Mouse (Mus musculus): Measurements from ENCODE around the gene Rd3l. TPM values are rescaled to one million over a fixed set of nuclear protein-coding genes. Genes with fewer than 3 reads are reported as not detected.

Rd3l gene
- polyA plus RNA-seq, 1 experiment from 2014 or later, result not detected

DNA sequence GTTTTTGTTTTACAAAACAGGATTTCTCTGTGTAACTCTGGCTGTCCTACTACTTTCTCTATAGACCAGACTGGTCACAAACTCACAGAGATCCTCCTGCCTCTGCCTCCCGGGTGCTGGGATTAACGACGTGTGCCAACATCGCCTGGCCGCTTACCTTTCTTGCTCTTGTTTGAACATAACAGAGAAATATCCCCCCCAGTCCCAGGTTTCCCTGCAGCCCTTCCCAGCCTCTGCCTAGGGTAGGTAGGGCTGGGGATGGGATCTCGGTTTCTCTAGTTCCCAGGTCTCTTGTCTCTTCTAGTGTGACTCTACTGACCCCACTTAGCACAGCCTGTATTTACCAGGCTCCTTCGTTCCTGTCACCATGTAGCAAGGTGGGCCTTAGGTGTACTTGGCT, 18.6 kb upstream of the Rd3l start:
- no peak overlapping the region for H3K9ac ChIP-seq (replicated peaks)
- no peaks in the 10 kb centered on the region for H3K4me1 ChIP-seq (replicated peaks)
- H3K36me3 ChIP-seq, result no peaks in the 10 kb centered on the region
- no peak overlapping the region for H3K4me2 ChIP-seq
- WGBS, result 93% methylated on average over 7 of the region's 7 CpGs
- no peak overlapping the region for H3K4me3 ChIP-seq (replicated peaks)
- no peaks in the 10 kb centered on the region for H3K9me3 ChIP-seq
- no peaks in the 10 kb centered on the region for H3K27me3 ChIP-seq
- ATAC-seq (ENCODE audit: insufficient number of reproducible peaks, insufficient read depth, low FRiP score, low TSS enrichment, low read depth), result no peak
- H3K27ac ChIP-seq, result no peak overlapping the region

GRCm38 (mm10) chr12:111995161-111995560, 14.0 kb upstream of the Rd3l start:
- ATAC-seq (ENCODE audit: insufficient number of reproducible peaks, insufficient read depth, low FRiP score, low TSS enrichment, low read depth), result no peak
- H3K36me3 ChIP-seq, result no peaks in the 10 kb centered on the region
- no peak overlapping the region for H3K9ac ChIP-seq (replicated peaks)
- no peak overlapping the region for H3K4me2 ChIP-seq
- no peaks in the 10 kb centered on the region for H3K27me3 ChIP-seq
- no peak overlapping the region for H3K4me3 ChIP-seq (replicated peaks)
- H3K27ac ChIP-seq, result no peak overlapping the region
- 92% methylated on average over 2 of the region's 2 CpGs for WGBS
- no peaks in the 10 kb centered on the region for H3K4me1 ChIP-seq (replicated peaks)
- H3K9me3 ChIP-seq, result no peaks in the 10 kb centered on the region

DNA sequence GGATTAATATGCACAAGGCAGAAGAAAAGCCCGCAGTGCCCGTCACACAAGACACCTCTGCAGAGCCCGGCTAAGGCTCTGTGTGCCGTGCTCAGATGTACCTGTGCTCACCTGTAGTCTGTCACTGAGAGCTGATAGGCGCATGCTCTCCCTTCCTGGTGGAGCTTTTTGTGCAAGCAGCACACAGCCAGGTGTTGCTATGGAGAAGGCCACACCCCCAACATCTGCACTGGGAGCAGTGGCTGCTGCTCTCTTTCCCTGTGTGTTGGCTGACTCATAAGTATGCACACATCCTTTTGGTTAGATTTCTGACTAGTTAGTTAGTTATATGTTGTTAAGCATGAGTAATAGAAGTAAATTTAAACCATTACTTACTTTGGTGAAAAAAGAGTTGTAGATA, 11.5 kb upstream of the Rd3l start:
- H3K9me3 ChIP-seq, result no peaks in the 10 kb centered on the region

DNA sequence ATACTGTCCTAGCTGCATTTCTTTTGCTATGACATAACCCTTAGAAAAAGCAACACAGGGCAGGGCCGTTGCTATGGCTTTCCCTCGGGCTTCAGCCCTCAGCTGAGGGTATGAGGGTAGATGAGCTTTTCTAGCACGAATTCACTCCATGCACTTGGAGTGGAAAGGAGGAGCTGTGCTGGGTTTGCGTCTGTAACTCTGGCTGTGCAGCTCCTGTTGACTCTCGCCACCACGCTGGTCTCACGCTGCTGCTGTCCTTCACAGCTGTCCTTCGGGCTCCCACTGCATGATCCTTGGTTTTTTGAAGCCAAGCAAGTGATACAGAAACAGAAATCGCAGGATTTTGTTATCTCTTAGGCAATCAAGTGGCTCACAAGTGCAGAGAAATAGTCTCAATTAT, 5.6 kb upstream of the Rd3l start:
- Histone ChIP-seq H3K36me3 (no peaks in the 10 kb centered on the region), H3K4me3 (replicated peaks) (no peak overlapping the region), H3K27me3 (no peaks in the 10 kb centered on the region), H3K9ac (replicated peaks) (no peak overlapping the region), H3K4me1 (replicated peaks) (no peaks in the 10 kb centered on the region), H3K4me2 (no peak overlapping the region), H3K27ac (no peak overlapping the region), H3K9me3 (no peaks in the 10 kb centered on the region)
- ATAC-seq (ENCODE audit: insufficient number of reproducible peaks, insufficient read depth, low FRiP score, low TSS enrichment, low read depth), result no peak
- 49% methylated on average over 9 of the region's 9 CpGs for WGBS

More for the DNA sequence above, 11.5 kb upstream of the Rd3l start:
- no peak for ATAC-seq (ENCODE audit: insufficient number of reproducible peaks, insufficient read depth, low FRiP score, low TSS enrichment, low read depth)
- H3K27me3 ChIP-seq, result no peaks in the 10 kb centered on the region
- H3K4me2 ChIP-seq, result no peak overlapping the region
- no peak overlapping the region for H3K27ac ChIP-seq
- WGBS, result 85% methylated on average over 5 of the region's 5 CpGs
- no peak overlapping the region for H3K9ac ChIP-seq (replicated peaks)
- H3K4me3 ChIP-seq (replicated peaks), result no peak overlapping the region
- no peaks in the 10 kb centered on the region for H3K36me3 ChIP-seq
- H3K4me1 ChIP-seq (replicated peaks), result no peaks in the 10 kb centered on the region

DNA sequence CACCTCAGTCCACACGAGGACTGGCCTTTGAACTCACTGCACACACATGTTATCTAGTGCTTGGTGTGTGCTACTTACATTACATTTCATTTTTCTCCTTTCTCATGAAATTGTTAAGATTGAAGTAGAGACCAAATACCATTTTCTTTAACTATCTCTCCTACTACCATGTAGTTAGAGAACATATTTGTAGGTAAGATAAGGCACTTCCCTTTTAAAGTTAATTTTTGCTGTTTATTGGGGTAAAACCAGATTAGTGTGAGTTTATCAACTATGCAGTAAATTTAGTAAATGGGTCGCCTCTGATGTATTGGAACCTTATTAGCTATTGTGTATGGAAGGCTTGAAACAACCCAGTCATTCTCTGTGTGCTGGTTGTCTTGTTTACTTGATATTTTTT, 2.0 kb upstream of the Rd3l start:
- H3K4me2 ChIP-seq, result no peak overlapping the region
- no peaks in the 10 kb centered on the region for H3K4me1 ChIP-seq (replicated peaks)
- WGBS, result 61% methylated on average over 2 of the region's 2 CpGs
- no peak overlapping the region for H3K4me3 ChIP-seq (replicated peaks)
- no peak overlapping the region for H3K9ac ChIP-seq (replicated peaks)
- 0 out of 2 replicates have a peak, but pooled peaks cover 4% of the 10 kb centered on the region for H3K27me3 ChIP-seq
- no peaks in the 10 kb centered on the region for H3K36me3 ChIP-seq
- H3K27ac ChIP-seq, result no peak overlapping the region
- ATAC-seq (ENCODE audit: insufficient number of reproducible peaks, insufficient read depth, low FRiP score, low TSS enrichment, low read depth), result no peak
- H3K9me3 ChIP-seq, result no peaks in the 10 kb centered on the region

GRCm38 (mm10) chr12:111981831-111982230, 714 bp upstream of the Rd3l start:
- peaks cover 9% of the 10 kb centered on the region for H3K4me1 ChIP-seq (replicated peaks)
- no peak overlapping the region for H3K9ac ChIP-seq (replicated peaks)
- H3K36me3 ChIP-seq, result no peaks in the 10 kb centered on the region
- no peak overlapping the region for H3K4me3 ChIP-seq (replicated peaks)
- no peak overlapping the region for H3K27ac ChIP-seq
- H3K4me2 ChIP-seq, result no peak overlapping the region
- 62% methylated on average over 8 of the region's 8 CpGs for WGBS
- no peak for ATAC-seq (ENCODE audit: insufficient number of reproducible peaks, insufficient read depth, low FRiP score, low TSS enrichment, low read depth)
- no peaks in the 10 kb centered on the region for H3K9me3 ChIP-seq
- 0 out of 2 replicates have a peak, but pooled peaks cover 4% of the 10 kb centered on the region for H3K27me3 ChIP-seq

DNA sequence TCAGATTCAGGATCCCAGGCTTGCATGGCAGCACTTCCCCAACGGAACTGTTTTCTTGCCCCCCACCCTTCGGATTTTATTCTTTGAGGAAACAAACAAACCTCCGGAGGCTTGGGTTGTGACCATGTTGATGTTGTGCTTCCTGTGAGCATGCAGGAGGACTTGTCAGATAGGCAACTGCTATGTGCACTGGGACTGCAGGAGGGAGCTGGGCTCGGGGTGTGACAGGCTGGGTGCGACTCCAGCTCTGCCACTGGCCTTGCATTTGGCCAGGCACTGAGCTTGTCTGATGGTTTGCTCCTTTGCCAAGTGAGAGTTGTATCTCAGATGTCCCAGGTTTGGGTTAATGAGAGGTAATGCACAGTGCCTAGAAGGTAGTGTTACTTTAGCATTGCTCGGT, 2.8 kb downstream of the Rd3l start:
- H3K9ac ChIP-seq (replicated peaks), result no peak overlapping the region
- H3K4me2 ChIP-seq, result no peak overlapping the region
- H3K4me1 ChIP-seq (replicated peaks), result peaks cover 15% of the 10 kb centered on the region
- no peak overlapping the region for H3K27ac ChIP-seq
- H3K9me3 ChIP-seq, result no peaks in the 10 kb centered on the region
- ATAC-seq (ENCODE audit: insufficient number of reproducible peaks, insufficient read depth, low FRiP score, low TSS enrichment, low read depth), result no peak
- 78% methylated on average over 6 of the region's 6 CpGs for WGBS
- H3K4me3 ChIP-seq (replicated peaks), result no peak overlapping the region
- no peaks in the 10 kb centered on the region for H3K36me3 ChIP-seq
- 0 out of 2 replicates have a peak, but pooled peaks cover 4% of the 10 kb centered on the region for H3K27me3 ChIP-seq

DNA sequence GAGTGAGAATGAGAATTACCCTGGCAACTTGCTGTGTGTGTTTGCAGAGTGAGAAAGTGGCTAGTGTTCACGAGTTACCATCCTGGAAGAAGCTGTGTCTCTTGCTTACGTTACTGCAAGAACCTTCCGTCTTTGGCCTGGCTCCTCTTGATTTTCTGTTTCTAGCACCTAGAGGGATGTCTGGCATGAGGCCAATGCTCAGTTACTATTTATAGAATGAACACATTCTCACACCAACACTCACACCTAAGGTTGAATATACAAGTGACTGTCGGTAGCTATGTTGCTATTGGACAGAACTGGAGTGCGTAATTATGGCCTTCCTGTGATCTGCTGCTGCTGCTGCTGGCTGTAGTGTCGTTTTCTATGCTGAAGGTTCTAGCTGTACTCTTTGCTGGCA, 4.0 kb downstream of the Rd3l start:
- Histone ChIP-seq H3K4me2 (no peak overlapping the region), H3K9me3 (no peaks in the 10 kb centered on the region), H3K36me3 (no peaks in the 10 kb centered on the region), H3K27ac (0 out of 2 replicates have a peak overlapping the region, but pooled peaks have one; percentile 43), H3K4me3 (replicated peaks) (no peak overlapping the region), H3K27me3 (0 out of 2 replicates have a peak, but pooled peaks cover 4% of the 10 kb centered on the region), H3K9ac (replicated peaks) (no peak overlapping the region), H3K4me1 (replicated peaks) (peaks cover 15% of the 10 kb centered on the region)
- 44% methylated on average over 6 of the region's 6 CpGs for WGBS
- no peak for ATAC-seq (ENCODE audit: insufficient number of reproducible peaks, insufficient read depth, low FRiP score, low TSS enrichment, low read depth)

DNA sequence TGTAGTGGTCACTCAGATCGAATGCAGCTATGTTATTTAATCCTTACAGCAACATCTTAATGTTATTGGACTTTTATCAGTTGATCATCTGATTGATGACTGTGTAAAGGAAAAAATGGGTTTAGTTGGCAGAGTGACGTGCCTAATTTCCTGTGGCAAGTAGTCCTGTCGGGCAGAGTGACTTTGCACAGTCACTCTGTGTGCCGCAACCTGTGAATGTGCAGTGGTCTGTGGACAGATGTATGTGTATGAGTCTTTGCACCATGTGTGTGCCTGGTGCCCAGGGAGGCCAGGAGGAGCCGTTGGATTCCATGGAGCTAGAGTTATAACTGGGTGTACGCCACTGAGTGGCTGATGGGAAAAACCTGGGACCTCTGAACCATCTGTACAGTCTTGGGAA, 6.5 kb downstream of the Rd3l start:
- WGBS, result 76% methylated on average over 6 of the region's 6 CpGs
- no peaks in the 10 kb centered on the region for H3K9me3 ChIP-seq
- peaks cover 15% of the 10 kb centered on the region for H3K4me1 ChIP-seq (replicated peaks)
- H3K27me3 ChIP-seq, result 0 out of 2 replicates have a peak, but pooled peaks cover 4% of the 10 kb centered on the region
- H3K4me2 ChIP-seq, result no peak overlapping the region
- H3K9ac ChIP-seq (replicated peaks), result no peak overlapping the region
- H3K27ac ChIP-seq, result no peak overlapping the region
- H3K36me3 ChIP-seq, result no peaks in the 10 kb centered on the region
- no peak for ATAC-seq (ENCODE audit: insufficient number of reproducible peaks, insufficient read depth, low FRiP score, low TSS enrichment, low read depth)
- no peak overlapping the region for H3K4me3 ChIP-seq (replicated peaks)

DNA sequence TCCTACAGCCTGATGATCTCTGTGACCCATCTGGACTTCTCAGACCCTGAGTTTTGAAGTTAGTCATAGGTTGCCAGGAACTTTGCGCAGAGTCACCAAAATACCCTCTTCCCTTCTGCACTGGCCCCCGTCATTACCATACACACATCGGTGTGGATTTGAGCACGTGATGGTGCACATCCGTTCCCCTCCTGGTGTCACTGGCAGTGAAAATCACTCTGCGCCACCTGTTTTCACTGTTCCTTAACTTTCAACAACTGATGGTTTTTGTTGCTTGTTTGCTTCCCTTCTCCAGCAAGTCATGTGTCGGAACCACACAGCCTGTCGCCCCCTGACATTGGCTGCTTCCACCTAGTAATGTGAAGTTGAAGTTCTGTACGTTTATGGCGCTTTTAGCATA, 8.6 kb downstream of the Rd3l start:
- H3K27ac ChIP-seq, result no peak overlapping the region
- no peak overlapping the region for H3K9ac ChIP-seq (replicated peaks)
- no peaks in the 10 kb centered on the region for H3K9me3 ChIP-seq
- H3K4me2 ChIP-seq, result no peak overlapping the region
- no peaks in the 10 kb centered on the region for H3K36me3 ChIP-seq
- H3K27me3 ChIP-seq, result no peaks in the 10 kb centered on the region
- no peak for ATAC-seq (ENCODE audit: insufficient number of reproducible peaks, insufficient read depth, low FRiP score, low TSS enrichment, low read depth)
- WGBS, result 88% methylated on average over 10 of the region's 10 CpGs
- peaks cover 12% of the 10 kb centered on the region for H3K4me1 ChIP-seq (replicated peaks)
- H3K4me3 ChIP-seq (replicated peaks), result no peak overlapping the region

GRCm38 (mm10) chr12:111971231-111971686, 9.9 kb downstream of the Rd3l start, which contains the start of gene Tdrd9:
Gene Tdrd9, plus strand, starts transcription at chr12:111971559.
- Histone ChIP-seq H3K4me1 (replicated peaks) (peaks cover 1% of the 10 kb centered on the region), H3K27ac (no peak within 1 kb of the TSS), H3K9me3 (no peaks in the 10 kb centered on the region), H3K4me2 (no peak within 1 kb of the TSS), H3K9ac (replicated peaks) (no peak within 1 kb of the TSS), H3K27me3 (no peaks in the 10 kb centered on the region), H3K4me3 (replicated peaks) (no peak within 1 kb of the TSS), H3K36me3 (no peaks in the 10 kb centered on the region)
- 85% methylated on average over 18 of the region's 18 CpGs for WGBS
- ATAC-seq (ENCODE audit: insufficient number of reproducible peaks, insufficient read depth, low FRiP score, low TSS enrichment, low read depth), result no peak

DNA sequence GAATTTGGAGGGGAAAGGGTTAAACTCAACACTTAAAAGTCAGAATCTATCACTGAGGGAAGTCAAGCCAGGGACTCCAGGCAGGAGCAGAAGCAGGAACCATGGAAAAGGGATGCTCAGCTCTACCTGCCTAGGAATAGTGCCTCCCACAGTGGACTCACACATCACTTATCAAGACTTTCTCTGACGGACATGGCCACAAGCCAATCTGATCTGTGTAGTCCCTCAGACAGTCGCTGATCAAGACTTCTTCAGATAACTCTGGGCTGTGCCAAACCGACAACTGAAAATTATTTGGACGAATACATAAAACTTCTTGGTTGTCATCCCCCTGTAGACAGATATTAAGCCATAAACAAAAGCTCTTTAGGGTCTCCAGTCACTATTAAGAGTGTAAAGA, 11.0 kb downstream of the Rd3l start:
- WGBS, result 89% methylated on average over 4 of the region's 4 CpGs
- Histone ChIP-seq H3K9ac (replicated peaks) (no peak overlapping the region), H3K4me3 (replicated peaks) (no peak overlapping the region), H3K36me3 (no peaks in the 10 kb centered on the region), H3K27me3 (no peaks in the 10 kb centered on the region), H3K4me1 (replicated peaks) (peaks cover 10% of the 10 kb centered on the region), H3K9me3 (no peaks in the 10 kb centered on the region), H3K4me2 (no peak overlapping the region), H3K27ac (no peak overlapping the region)
- no peak for ATAC-seq (ENCODE audit: insufficient number of reproducible peaks, insufficient read depth, low FRiP score, low TSS enrichment, low read depth)

Measured in limb, embryonic 12.5 days (tissue).